Mouse (Mus musculus) stomach, embryonic 14.5 days (tissue): ENCODE results near the gene Disc1. TPM values are rescaled to one million over a fixed set of nuclear protein-coding genes. Genes with fewer than 3 reads are reported as not detected.

Experiments
- ATAC-seq: fragments of 200-750 bp; cut with Nextera tagmentation; 2 replicates; pipeline ENCODE4 v1.8.0; 2017; ENCODE audit warnings: low read depth, moderate TSS enrichment; ENCODE audit not compliant: insufficient number of reproducible peaks, insufficient read depth, low FRiP score
- H3K27ac ChIP-seq: fragments of 300-500 bp; sonication (generic); 2 replicates; pipeline ENCODE4 v1.5.1; 2014; ENCODE audit warnings: mild to moderate bottlenecking, low read length, moderate library complexity, mixed read lengths
- H3K27me3 ChIP-seq: fragments of 300-500 bp; sonication (generic); 2 replicates; pipeline ENCODE4 v1.6.1; 2014; ENCODE audit warnings: low read length, control low read depth, mixed read lengths; ENCODE audit not compliant: control insufficient read depth, insufficient read depth
- H3K36me3 ChIP-seq: fragments of 300-500 bp; sonication (generic); 2 replicates; pipeline ENCODE4 v1.6.1; 2014; ENCODE audit warnings: mild to moderate bottlenecking, control low read depth, low read length, moderate library complexity, mixed read lengths; ENCODE audit not compliant: control insufficient read depth, insufficient read depth
- H3K4me1 ChIP-seq: fragments of 300-500 bp; sonication (generic); 2 replicates; pipeline ENCODE4 v1.6.1; 2014; ENCODE audit warnings: low read length, control low read depth, mixed read lengths; ENCODE audit not compliant: control insufficient read depth, insufficient read depth
- H3K4me2 ChIP-seq: fragments of 300-500 bp; sonication (generic); replicated peaks from 2 replicates; pipeline ENCODE4 v1.6.1; 2014; ENCODE audit warnings: low read depth, low read length, control low read depth
- H3K4me3 ChIP-seq: fragments of 300-500 bp; sonication (generic); 2 replicates; pipeline ENCODE4 v1.5.1; 2014; ENCODE audit warnings: low read depth, low read length, control low read depth
- H3K9ac ChIP-seq: fragments of 300-500 bp; sonication (generic); replicated peaks from 2 replicates; pipeline ENCODE4 v1.6.1; 2014; ENCODE audit warnings: low read depth, mild to moderate bottlenecking, control low read depth, low read length, moderate library complexity, mixed read lengths
- H3K9me3 ChIP-seq: fragments of 300-500 bp; sonication (generic); 2 replicates; pipeline ENCODE4 v1.6.1; 2016; ENCODE audit warnings: low read depth, low read length, control low read depth; ENCODE audit not compliant: control insufficient read depth
- WGBS: fragments of 180-500 bp; shearing (Covaris S2); extraction: QIAGEN DNeasy Blood & Tissue Kit; methylation state at CpG from one replicate; pipeline ENCODE4 v1.1.7; 2014; 5-methylcytosine and 5-hydroxymethylcytosine counted together
- polyA plus RNA-seq: library from polyadenylated mRNA; unstranded; fragments of >200 nt; fragmentation: Nextera tagmentation; extraction: Ambion mirVana; gene quantifications from 2 replicates; pipeline ENCODE4 v1.2.1, GENCODE M21; 2014

Gene Disc1
- polyA plus RNA-seq, 1 experiment from 2014 or later = 3.0 TPM

GRCm38 (mm10) chr8:125156863-125157640 lies 103.1 kb downstream of the Disc1 start:
- Histone ChIP-seq H3K27ac (no peak overlapping the region), H3K9me3 (no peaks in the 10 kb centered on the region), H3K27me3 (no peaks in the 10 kb centered on the region), H3K4me3 (no peak overlapping the region), H3K36me3 (no peaks in the 10 kb centered on the region; the same call in 1 of the 2 replicates), H3K9ac (no peak overlapping the region), H3K4me1 (no peaks in the 10 kb centered on the region), H3K4me2 (no peak overlapping the region)
- 49% methylated on average over 20 of the region's 20 CpGs for WGBS
- no peak for ATAC-seq

- Histone ChIP-seq H3K27me3 (no peaks in the 10 kb centered on the region), H3K4me2 (no peak overlapping the region), H3K9me3 (no peaks in the 10 kb centered on the region), H3K36me3 (no peaks in the 10 kb centered on the region; the same call in 1 of the 2 replicates), H3K27ac (no peak overlapping the region), H3K4me3 (no peak overlapping the region), H3K9ac (no peak overlapping the region), H3K4me1 (no peaks in the 10 kb centered on the region)
- no peak for ATAC-seq
- 56% methylated on average over 5 of the region's 5 CpGs for WGBS
Measured at GRCm38 (mm10) chr8:125157641-125158005, 103.6 kb downstream of the Disc1 start.

- Histone ChIP-seq H3K27ac (no peak overlapping the region), H3K9ac (no peak overlapping the region), H3K27me3 (no peaks in the 10 kb centered on the region), H3K9me3 (no peaks in the 10 kb centered on the region), H3K4me2 (no peak overlapping the region), H3K4me3 (no peak overlapping the region), H3K36me3 (no peaks in the 10 kb centered on the region; the same call in 1 of the 2 replicates), H3K4me1 (no peaks in the 10 kb centered on the region)
- ATAC-seq = no peak
- 80% methylated on average over 12 of the region's 12 CpGs for WGBS
Measured at GRCm38 (mm10) chr8:125159387-125159786, 105.4 kb downstream of the Disc1 start.

GRCm38 (mm10) chr8:125163491-125163890 lies 109.5 kb downstream of the Disc1 start:
- Histone ChIP-seq H3K27ac (no peak overlapping the region), H3K27me3 (no peaks in the 10 kb centered on the region), H3K9ac (no peak overlapping the region), H3K4me3 (no peak overlapping the region), H3K9me3 (no peaks in the 10 kb centered on the region), H3K36me3 (no peaks in the 10 kb centered on the region), H3K4me1 (no peaks in the 10 kb centered on the region), H3K4me2 (no peak overlapping the region)
- no peak for ATAC-seq
- WGBS = 71% methylated on average over 10 of the region's 10 CpGs

GRCm38 (mm10) chr8:125163906-125164305 lies 109.9 kb downstream of the Disc1 start:
- no peak overlapping the region for H3K4me3 ChIP-seq
- H3K36me3 ChIP-seq = no peaks in the 10 kb centered on the region
- H3K4me1 ChIP-seq = no peaks in the 10 kb centered on the region
- no peak overlapping the region for H3K4me2 ChIP-seq
- no peak overlapping the region for H3K9ac ChIP-seq
- no peaks in the 10 kb centered on the region for H3K27me3 ChIP-seq
- H3K9me3 ChIP-seq = no peaks in the 10 kb centered on the region
- no peak overlapping the region for H3K27ac ChIP-seq
- ATAC-seq = no peak
- 75% methylated on average over 6 of the region's 6 CpGs for WGBS

- Histone ChIP-seq H3K27ac (no peak overlapping the region), H3K27me3 (no peaks in the 10 kb centered on the region), H3K4me2 (no peak overlapping the region), H3K4me3 (no peak overlapping the region), H3K9me3 (no peaks in the 10 kb centered on the region), H3K9ac (no peak overlapping the region), H3K4me1 (no peaks in the 10 kb centered on the region), H3K36me3 (no peaks in the 10 kb centered on the region)
- 72% methylated on average over 10 of the region's 11 CpGs for WGBS
- no peak for ATAC-seq
Measured at GRCm38 (mm10) chr8:125165505-125166446, 111.8 kb downstream of the Disc1 start.

GRCm38 (mm10) chr8:125166545-125166944 lies 112.5 kb downstream of the Disc1 start:
- no peaks in the 10 kb centered on the region for H3K27me3 ChIP-seq
- WGBS = 83% methylated on average over 6 of the region's 6 CpGs
- H3K4me3 ChIP-seq = no peak overlapping the region
- H3K36me3 ChIP-seq = no peaks in the 10 kb centered on the region
- no peak overlapping the region for H3K27ac ChIP-seq
- no peaks in the 10 kb centered on the region for H3K9me3 ChIP-seq
- H3K4me2 ChIP-seq = no peak overlapping the region
- no peak overlapping the region for H3K9ac ChIP-seq
- no peaks in the 10 kb centered on the region for H3K4me1 ChIP-seq
- no peak for ATAC-seq

GRCm38 (mm10) chr8:125166988-125167387 lies 113.0 kb downstream of the Disc1 start:
- Histone ChIP-seq H3K27ac (no peak overlapping the region), H3K27me3 (no peaks in the 10 kb centered on the region), H3K4me1 (no peaks in the 10 kb centered on the region), H3K4me2 (no peak overlapping the region), H3K9me3 (no peaks in the 10 kb centered on the region), H3K9ac (no peak overlapping the region), H3K4me3 (no peak overlapping the region), H3K36me3 (no peaks in the 10 kb centered on the region)
- ATAC-seq = no peak
- WGBS = 73% methylated on average over 9 of the region's 9 CpGs
